Mouse (Mus musculus) midbrain, embryonic 12.5 days (tissue): ENCODE measurements at regions not wholly inside any gene's neighbourhood (a gene's known extent, or its start where the extent isn't known, plus 50 kb on each side); places are given as distances from the start of the nearest gene placed in this dataset.

ENCODE experiments used
- ATAC-seq: fragments of 200-750 bp; cut with Nextera tagmentation; 2 replicates; pipeline ENCODE4 v1.8.0; 2017; ENCODE audit warnings: low read depth, moderate TSS enrichment, moderate library complexity; ENCODE audit not compliant: low FRiP score
- H3K27ac ChIP-seq: fragments of 300-500 bp; sonication (generic); replicated peaks from 2 replicates; pipeline ENCODE4 v1.5.1; 2016; ENCODE audit warnings: mild to moderate bottlenecking
- H3K27me3 ChIP-seq: fragments of 300-500 bp; sonication (generic); 2 replicates; pipeline ENCODE4 v1.6.1; 2016; ENCODE audit warnings: mild to moderate bottlenecking
- H3K36me3 ChIP-seq: fragments of 300-500 bp; sonication (generic); 2 replicates; pipeline ENCODE4 v1.6.1; 2016
- H3K4me1 ChIP-seq: fragments of 300-500 bp; sonication (generic); 2 replicates; pipeline ENCODE4 v1.6.1; 2016
- H3K4me2 ChIP-seq: fragments of 300-500 bp; sonication (generic); replicated peaks from 2 replicates; pipeline ENCODE4 v1.6.1; 2016; ENCODE audit warnings: mild to moderate bottlenecking, moderate library complexity
- H3K4me3 ChIP-seq: fragments of 300-500 bp; sonication (generic); 2 replicates; pipeline ENCODE4 v1.5.1; 2016; ENCODE audit warnings: mild to moderate bottlenecking
- H3K9ac ChIP-seq: fragments of 300-500 bp; sonication (generic); replicated peaks from 2 replicates; pipeline ENCODE4 v1.6.1; 2016; ENCODE audit warnings: mild to moderate bottlenecking, moderate library complexity
- H3K9me3 ChIP-seq: fragments of 300-500 bp; sonication (generic); 2 replicates; pipeline ENCODE4 v1.6.1; 2016; ENCODE audit warnings: mild to moderate bottlenecking
- WGBS: fragments of 180-500 bp; shearing (Covaris S2); methylation state at CpG from one replicate; pipeline ENCODE4 v1.1.7; 2016; 5-methylcytosine and 5-hydroxymethylcytosine counted together

GRCm38 (mm10) chr7:69326311-69326710 is 577.3 kb upstream of the Arrdc4 start:
- no peak overlapping the region for H3K9ac ChIP-seq
- no peaks in the 10 kb centered on the region for H3K9me3 ChIP-seq
- no peaks in the 10 kb centered on the region for H3K4me1 ChIP-seq
- no peaks in the 10 kb centered on the region for H3K36me3 ChIP-seq
- H3K4me2 ChIP-seq: no peak overlapping the region
- no peak overlapping the region for H3K27ac ChIP-seq
- ATAC-seq: no peak
- no peak overlapping the region for H3K4me3 ChIP-seq
- no peaks in the 10 kb centered on the region for H3K27me3 ChIP-seq
- 85% methylated on average over 2 of the region's 2 CpGs for WGBS

GRCm38 (mm10) chr7:69277056-69277705 is 528.1 kb upstream of the Arrdc4 start:
- no peaks in the 10 kb centered on the region for H3K4me1 ChIP-seq
- H3K27ac ChIP-seq: no peak overlapping the region
- WGBS: 66% methylated on average over 4 of the region's 4 CpGs
- H3K9ac ChIP-seq: no peak overlapping the region
- H3K4me3 ChIP-seq: no peak overlapping the region
- H3K27me3 ChIP-seq: no peaks in the 10 kb centered on the region
- no peaks in the 10 kb centered on the region for H3K9me3 ChIP-seq
- H3K36me3 ChIP-seq: no peaks in the 10 kb centered on the region
- ATAC-seq: no peak
- H3K4me2 ChIP-seq: no peak overlapping the region

DNA sequence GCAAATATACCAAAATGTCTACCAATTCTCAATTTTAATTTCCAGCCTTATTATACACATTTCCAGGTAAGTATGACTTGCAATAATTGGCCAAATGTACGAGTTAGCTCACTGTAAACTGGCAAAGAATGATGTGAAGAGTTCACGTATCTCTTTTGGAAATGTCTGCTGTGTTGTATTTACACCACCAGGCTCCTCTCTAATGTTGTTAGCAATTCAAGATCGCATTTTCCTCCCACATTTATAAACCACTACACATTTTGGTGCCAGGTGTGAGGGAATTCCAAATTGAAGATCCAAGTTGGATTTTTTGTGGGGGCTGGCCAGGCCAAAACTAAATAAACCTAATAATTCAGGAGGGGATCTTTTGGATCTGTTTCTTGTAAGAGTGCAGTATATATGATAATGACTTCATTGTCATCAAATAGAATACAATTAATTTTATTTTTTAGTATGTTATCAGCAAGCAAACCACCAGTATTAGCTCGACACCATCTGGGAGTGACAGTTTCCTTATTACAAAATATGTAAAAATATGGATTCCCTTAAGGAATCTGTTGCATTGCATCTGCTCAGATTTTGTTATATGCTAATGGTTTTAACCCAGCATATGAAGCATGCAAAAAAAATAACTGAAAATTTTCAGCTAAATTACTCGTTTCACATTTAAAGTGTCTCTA is 527.5 kb upstream of the Arrdc4 start:
- Histone ChIP-seq H3K9ac (no peak overlapping the region), H3K27me3 (no peaks in the 10 kb centered on the region), H3K4me3 (no peak overlapping the region), H3K9me3 (no peaks in the 10 kb centered on the region), H3K4me2 (no peak overlapping the region), H3K27ac (no peak overlapping the region), H3K4me1 (no peaks in the 10 kb centered on the region), H3K36me3 (no peaks in the 10 kb centered on the region)
- ATAC-seq: no peak
- 75% methylated on average over 5 of the region's 5 CpGs for WGBS

DNA sequence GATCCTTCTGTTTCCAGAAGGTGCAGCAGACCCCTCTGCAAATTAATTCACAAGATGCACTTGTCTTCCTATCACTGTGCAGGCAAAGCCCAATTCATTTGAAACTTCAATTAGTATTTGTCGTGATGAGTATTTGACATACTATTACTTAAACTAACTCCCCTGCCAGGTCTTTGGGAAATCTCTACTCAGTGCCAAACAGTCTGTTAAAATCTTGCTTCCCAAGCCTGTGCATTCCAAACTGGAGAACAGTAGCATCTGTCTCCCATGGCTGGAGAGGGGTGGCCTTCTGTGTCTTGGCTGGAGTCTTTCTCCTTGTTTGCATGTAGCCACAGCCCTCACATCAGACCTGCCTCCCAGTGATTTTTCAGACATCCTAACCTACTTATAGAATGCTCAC is 524.6 kb upstream of the Arrdc4 start:
- no peak for ATAC-seq
- H3K27ac ChIP-seq: no peak overlapping the region
- 82% methylated on average over 1 of the region's 1 CpGs for WGBS

GRCm38 (mm10) chr7:69244519-69244918 is 495.5 kb upstream of the Arrdc4 start:
- H3K27ac ChIP-seq: no peak overlapping the region
- H3K36me3 ChIP-seq: no peaks in the 10 kb centered on the region
- no peak overlapping the region for H3K4me3 ChIP-seq
- no peak overlapping the region for H3K9ac ChIP-seq
- no peak for ATAC-seq
- H3K27me3 ChIP-seq: no peaks in the 10 kb centered on the region
- no peak overlapping the region for H3K4me2 ChIP-seq
- H3K4me1 ChIP-seq: no peaks in the 10 kb centered on the region
- WGBS: 78% methylated on average over 2 of the region's 2 CpGs
- no peaks in the 10 kb centered on the region for H3K9me3 ChIP-seq

More for the DNA sequence above, 524.6 kb upstream of the Arrdc4 start:
- H3K27me3 ChIP-seq: no peaks in the 10 kb centered on the region
- H3K4me2 ChIP-seq: no peak overlapping the region
- H3K4me3 ChIP-seq: no peak overlapping the region
- no peaks in the 10 kb centered on the region for H3K36me3 ChIP-seq
- H3K9ac ChIP-seq: no peak overlapping the region
- H3K9me3 ChIP-seq: no peaks in the 10 kb centered on the region
- no peaks in the 10 kb centered on the region for H3K4me1 ChIP-seq

DNA sequence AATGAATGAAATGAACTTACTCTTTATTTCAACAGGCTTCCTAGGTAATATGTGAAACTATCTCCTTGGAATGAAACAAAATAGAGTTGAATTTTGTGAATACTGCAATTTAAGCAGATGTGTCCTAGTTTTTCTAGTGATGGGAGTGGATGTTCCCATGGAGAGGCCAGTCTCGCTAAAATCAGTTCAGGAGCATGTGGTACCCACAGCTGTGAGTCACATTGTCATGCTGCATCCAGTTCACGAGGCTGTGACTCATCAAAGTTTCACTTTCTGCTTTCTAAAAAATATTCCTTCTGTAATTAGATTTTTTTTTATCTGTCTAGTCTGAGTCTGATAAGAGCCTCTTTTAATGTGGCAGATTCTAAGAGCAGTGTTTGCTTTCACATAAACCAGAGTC is 484.3 kb upstream of the Arrdc4 start:
- Histone ChIP-seq H3K4me3 (no peak overlapping the region), H3K9ac (no peak overlapping the region), H3K9me3 (no peaks in the 10 kb centered on the region), H3K36me3 (no peaks in the 10 kb centered on the region), H3K4me1 (no peaks in the 10 kb centered on the region), H3K4me2 (no peak overlapping the region), H3K27me3 (no peaks in the 10 kb centered on the region), H3K27ac (no peak overlapping the region)
- WGBS: 86% methylated on average over 2 of the region's 2 CpGs
- no peak for ATAC-seq

- Histone ChIP-seq H3K4me2 (no peak overlapping the region), H3K4me3 (no peak overlapping the region), H3K9ac (no peak overlapping the region), H3K4me1 (no peaks in the 10 kb centered on the region), H3K36me3 (no peaks in the 10 kb centered on the region), H3K27me3 (no peaks in the 10 kb centered on the region), H3K9me3 (no peaks in the 10 kb centered on the region), H3K27ac (no peak overlapping the region)
- ATAC-seq: peak; percentile 62; the same call in 1 of the 2 replicates
- 60% methylated on average over 6 of the region's 6 CpGs for WGBS
These were observed 468.8 kb upstream of the Arrdc4 start for GRCm38 (mm10) chr7:69217871-69218270.
